Mouse (Mus musculus): ENCODE measurements around the gene Hcn1.

The Hcn1 gene

GRCm38 (mm10) chr13:117851954-117852710, 250.0 kb downstream of the Hcn1 start:
- in situ Hi-C loops (cut with MboI; ENCODE audit: unreplicated experiment in 2 of 2), result no loop called here

- in situ Hi-C loops (cut with MboI; ENCODE audit: unreplicated experiment in 2 of 2), result no loop called here
These were observed 250.6 kb downstream of the Hcn1 start for GRCm38 (mm10) chr13:117852711-117853051.

- in situ Hi-C loops (cut with MboI; ENCODE audit: unreplicated experiment in 2 of 2), result no loop called here
These were observed 256.3 kb downstream of the Hcn1 start for GRCm38 (mm10) chr13:117858416-117858815.

DNA sequence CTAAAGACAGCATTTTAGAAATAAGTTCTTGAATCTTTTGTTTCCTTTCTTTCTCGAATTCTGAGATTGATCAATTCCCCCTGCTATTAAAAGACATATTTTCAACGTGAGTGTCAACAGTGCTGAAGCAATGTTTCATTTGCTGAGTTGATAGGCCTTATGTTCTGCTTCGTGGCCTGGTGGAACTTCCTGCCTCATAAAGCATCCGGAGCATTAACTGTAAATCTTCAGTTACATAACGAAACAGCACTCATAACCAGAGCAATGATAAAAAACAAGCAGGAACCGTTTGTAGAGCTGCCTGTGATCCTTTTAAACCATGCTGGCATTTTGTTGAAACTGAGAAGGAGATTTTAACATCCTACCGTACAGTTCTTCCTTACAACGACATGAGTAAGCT, 275.7 kb downstream of the Hcn1 start:
- in situ Hi-C loops (cut with MboI; ENCODE audit: unreplicated experiment in 2 of 2), result no loop called here

DNA sequence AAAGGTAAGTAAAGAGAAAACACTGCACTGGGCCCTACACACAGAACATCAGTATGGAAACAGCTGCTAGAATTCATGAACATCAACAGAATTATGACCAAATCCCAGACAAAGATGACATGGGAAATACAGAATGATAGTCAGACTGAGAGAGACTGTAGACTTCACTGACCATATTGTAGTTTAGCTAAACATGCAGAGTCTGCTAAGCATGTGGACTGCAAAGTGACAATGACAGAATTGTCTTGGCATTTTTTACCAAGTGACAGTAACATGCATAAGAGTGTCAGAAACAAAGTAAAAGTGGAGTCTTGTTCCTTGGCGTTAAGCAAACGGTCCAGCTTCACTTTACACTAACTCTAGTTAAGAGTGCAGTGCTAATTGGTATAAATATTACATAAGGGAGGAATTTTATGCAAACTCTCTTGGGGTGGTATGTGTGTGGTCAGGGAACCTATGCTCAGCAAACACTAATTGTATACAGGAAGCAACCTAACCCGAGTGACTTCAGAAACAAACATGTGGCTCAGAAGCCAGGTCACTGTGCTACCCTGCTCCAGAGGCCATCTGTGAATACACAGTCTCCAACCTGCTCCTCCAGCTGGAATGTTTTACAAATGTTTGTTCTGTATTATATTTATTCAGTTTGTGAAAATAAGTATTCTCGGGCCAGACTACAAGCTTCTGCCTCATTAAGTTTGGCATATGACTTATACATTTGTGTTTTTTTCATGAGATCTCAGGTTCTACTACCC, 278.5 kb downstream of the Hcn1 start:
- in situ Hi-C loops (cut with MboI; ENCODE audit: unreplicated experiment in 2 of 2), result no loop called here

GRCm38 (mm10) chr13:117892076-117892475, 290.0 kb downstream of the Hcn1 start:
- in situ Hi-C loops (cut with MboI; ENCODE audit: unreplicated experiment in 2 of 2), result no loop called here

DNA sequence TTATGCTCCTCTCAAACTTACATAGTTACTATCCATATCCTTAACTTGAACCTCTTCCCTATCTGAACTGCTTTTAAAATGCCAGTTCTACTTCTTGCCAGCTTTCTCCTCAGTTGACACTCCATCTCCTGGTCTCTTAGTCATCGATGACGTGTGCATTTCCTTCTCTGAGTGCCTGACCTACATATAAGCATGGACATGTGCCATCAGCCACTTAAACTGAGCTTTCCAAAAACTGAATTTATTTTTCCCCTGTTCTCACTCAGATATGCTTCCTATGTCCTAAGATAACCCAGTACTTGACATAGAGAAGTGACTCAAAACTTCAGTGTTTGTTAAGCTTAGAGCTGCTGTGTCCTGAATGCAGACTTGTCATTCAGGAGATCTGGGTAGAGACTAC, 295.9 kb downstream of the Hcn1 start:
- in situ Hi-C loops (cut with MboI; ENCODE audit: unreplicated experiment in 2 of 2), result no loop called here

GRCm38 (mm10) chr13:117907801-117908200, 305.7 kb downstream of the Hcn1 start:
- in situ Hi-C loops (cut with MboI; ENCODE audit: unreplicated experiment in 2 of 2), result no loop called here

DNA sequence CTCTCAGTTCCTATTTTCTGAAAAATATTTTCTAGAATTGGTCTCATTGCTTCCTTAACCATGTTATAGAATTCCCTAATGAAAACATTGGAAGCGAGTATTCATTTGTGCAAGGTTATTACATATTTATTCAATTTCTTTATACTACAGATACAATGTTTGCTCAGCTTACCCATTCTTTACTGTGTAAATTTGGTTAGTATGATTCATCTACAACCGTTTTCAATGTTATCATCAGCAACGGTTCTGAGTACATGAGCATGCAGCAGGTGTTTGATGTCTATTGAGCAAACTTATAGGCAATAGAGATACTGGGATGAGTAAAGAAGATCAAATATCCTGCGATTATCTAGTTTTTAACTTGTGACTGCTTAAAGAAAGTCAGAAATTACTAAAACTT, 327.6 kb downstream of the Hcn1 start:
- in situ Hi-C loops (cut with MboI; ENCODE audit: unreplicated experiment in 2 of 2), result no loop called here

GRCm38 (mm10) chr13:117931746-117932145, 329.6 kb downstream of the Hcn1 start:
- in situ Hi-C loops (cut with MboI; ENCODE audit: unreplicated experiment in 2 of 2), result no loop called here

GRCm38 (mm10) chr13:117938761-117939160, 336.6 kb downstream of the Hcn1 start:
- in situ Hi-C loops (cut with MboI; ENCODE audit: unreplicated experiment in 2 of 2), result no loop called here

GRCm38 (mm10) chr13:117940536-117941280, 338.6 kb downstream of the Hcn1 start:
- in situ Hi-C loops (cut with MboI; ENCODE audit: unreplicated experiment in 2 of 2), result no loop called here

DNA sequence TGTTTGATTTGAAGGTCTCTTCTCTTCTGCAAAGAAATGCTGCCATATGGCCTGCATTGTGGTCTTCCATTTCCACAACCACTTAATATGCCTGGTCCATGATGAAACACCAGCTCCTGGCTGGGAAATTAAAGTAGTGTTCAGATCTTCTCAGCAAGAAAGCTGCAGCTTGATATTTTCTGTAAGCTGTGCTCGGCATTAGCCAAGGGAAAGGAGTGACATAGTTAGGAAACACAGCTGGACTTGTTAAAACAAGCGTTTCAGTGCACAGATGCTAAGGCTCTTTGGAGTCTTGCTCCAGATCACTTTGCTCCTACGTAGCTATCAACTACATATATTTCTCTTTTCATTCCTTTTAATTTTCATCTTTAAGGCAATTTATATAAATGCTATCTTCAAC, 344.7 kb downstream of the Hcn1 start:
- in situ Hi-C loops (cut with MboI; ENCODE audit: unreplicated experiment in 2 of 2), result no loop called here

DNA sequence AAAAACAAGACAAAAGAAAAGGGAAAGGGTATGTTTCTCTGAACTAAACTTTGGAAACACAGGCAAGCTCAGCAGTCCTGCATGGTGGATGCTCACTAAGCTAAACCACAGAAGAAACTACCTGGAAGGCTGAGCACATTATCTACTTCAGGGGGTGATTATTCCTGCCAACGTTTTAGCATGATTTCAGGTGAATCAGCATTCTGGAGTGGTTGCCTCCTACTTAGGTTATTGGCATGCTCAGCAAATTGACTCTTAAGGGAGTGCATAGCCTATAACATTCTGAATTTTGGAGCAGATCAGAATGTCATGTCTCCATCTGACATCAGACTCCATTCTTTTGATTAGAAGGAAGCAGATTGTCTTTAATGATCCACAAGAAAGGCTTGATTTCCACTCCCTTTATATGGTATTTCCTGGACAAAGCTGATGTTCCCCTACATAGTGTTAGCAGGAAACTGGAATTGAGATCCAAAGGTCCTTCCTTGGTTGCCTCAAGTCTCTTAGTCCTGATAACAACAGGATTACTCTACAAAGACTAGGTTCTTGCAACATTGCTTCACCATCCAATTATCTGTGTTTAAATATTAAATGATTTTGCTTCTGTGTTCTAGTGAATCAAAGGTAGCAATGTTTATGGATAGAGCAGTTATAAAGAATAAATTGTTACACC, 345.7 kb downstream of the Hcn1 start:
- in situ Hi-C loops (cut with MboI; ENCODE audit: unreplicated experiment in 2 of 2), result no loop called here

DNA sequence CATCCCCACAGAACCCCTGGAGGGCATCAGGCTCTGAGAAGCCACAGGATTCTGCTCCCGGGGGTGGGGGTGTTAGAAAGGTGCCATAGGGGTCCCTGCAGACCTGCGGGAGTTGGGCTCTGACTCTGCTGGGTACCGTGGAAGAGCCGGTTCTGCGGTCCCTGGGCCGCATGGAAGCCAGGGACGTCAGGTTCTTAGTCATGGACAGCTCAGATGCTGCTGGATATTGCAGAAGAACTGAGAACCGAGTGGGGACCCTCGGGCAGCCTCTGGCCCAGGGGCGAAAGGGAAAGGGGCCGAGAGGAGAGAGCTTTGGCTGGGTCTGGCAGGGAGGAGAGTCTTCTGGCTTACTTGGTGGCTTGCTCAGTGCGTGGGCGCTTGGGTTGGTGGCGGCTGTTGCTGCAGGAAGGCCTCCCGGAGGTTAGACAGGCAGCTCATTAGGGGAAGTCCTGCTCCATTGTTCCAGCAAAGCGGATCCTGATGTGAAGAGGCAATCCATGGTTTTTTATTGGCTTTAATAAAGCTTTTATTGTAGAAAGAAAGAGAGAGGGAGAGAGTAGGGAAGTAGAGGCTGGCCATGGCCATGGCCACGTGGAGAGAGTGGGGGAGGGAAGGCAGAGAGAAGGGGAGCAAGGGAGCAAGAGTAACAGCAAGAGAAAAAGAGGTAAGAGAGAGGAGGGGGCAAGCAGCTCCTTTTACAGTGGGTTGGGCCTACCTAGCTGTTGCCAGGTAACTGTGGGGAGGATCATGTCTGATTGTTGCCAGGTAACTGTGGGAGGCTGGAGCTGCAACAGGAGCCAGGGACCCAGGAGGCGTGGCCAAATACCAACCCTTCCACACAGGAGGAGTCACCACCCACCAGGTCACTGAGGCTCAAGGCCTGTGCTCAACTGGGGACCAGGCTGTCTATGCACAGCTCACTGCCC, 356.6 kb downstream of the Hcn1 start:
- in situ Hi-C loops (cut with MboI; ENCODE audit: unreplicated experiment in 2 of 2), result no loop called here

GRCm38 (mm10) chr13:117964620-117965019, 362.5 kb downstream of the Hcn1 start:
- in situ Hi-C loops (cut with MboI; ENCODE audit: unreplicated experiment in 2 of 2), result no loop called here

DNA sequence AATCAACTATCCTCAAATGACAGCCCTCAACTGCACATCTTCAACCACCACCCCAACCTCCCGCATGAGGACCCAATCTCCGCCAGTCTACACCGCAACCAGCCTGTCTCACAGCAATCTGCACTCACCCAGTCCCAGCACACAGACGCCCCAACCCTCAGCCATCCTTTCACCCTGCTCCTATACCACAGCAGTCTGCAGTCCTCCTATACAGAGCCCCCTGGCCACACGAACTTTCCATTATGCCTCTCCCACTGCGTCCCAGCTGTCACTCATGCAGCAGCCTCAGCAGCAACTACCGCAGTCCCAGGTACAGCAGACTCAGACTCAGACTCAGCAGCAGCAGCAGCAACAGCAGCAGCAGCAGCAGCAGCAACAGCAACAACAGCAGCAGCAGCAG, 373.3 kb downstream of the Hcn1 start:
- in situ Hi-C loops (cut with MboI; ENCODE audit: unreplicated experiment in 2 of 2), result no loop called here

DNA sequence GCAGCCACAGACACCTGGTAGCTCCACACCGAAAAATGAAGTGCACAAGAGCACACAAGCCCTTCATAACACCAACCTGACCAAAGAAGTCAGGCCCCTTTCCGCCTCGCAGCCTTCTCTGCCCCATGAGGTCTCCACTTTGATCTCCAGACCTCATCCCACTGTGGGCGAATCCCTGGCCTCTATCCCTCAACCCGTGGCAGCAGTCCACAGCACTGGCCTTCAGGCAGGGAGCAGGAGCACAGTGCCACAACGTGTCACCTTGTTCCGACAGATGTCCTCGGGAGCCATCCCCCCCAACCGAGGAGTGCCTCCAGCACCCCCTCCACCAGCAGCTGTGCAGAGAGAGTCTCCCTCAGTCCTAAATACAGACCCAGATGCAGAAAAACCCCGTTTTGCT, 373.7 kb downstream of the Hcn1 start:
- in situ Hi-C loops (cut with MboI; ENCODE audit: unreplicated experiment in 2 of 2), result no loop called here

GRCm38 (mm10) chr13:117984339-117984738, 382.2 kb downstream of the Hcn1 start:
- in situ Hi-C loops (cut with MboI; ENCODE audit: unreplicated experiment in 2 of 2), result no loop called here
